Mouse (Mus musculus) midbrain, embryonic 15.5 days (tissue): Measurements from ENCODE around the gene Ociad1. TPM values are rescaled to one million over a fixed set of nuclear protein-coding genes. Genes with fewer than 3 reads are reported as not detected.

Experiments
- ATAC-seq: fragments of 200-750 bp; cut with Nextera tagmentation; replicated peaks from 2 replicates; pipeline ENCODE4 v1.8.0; 2017; ENCODE audit warnings: moderate TSS enrichment
- H3K27ac ChIP-seq: fragments of 300-500 bp; sonication (generic); 2 replicates; pipeline ENCODE4 v1.5.1; 2015; ENCODE audit warnings: mild to moderate bottlenecking, inconsistent platforms
- H3K27me3 ChIP-seq: fragments of 300-500 bp; sonication (generic); replicated peaks from 2 replicates; pipeline ENCODE4 v1.6.1; 2015; ENCODE audit warnings: inconsistent platforms
- H3K36me3 ChIP-seq: fragments of 300-500 bp; sonication (generic); replicated peaks from 2 replicates; pipeline ENCODE4 v1.6.1; 2015; ENCODE audit warnings: inconsistent platforms
- H3K4me1 ChIP-seq: fragments of 300-500 bp; sonication (generic); 2 replicates; pipeline ENCODE4 v1.6.1; 2015; ENCODE audit warnings: inconsistent platforms
- H3K4me2 ChIP-seq: fragments of 300-500 bp; sonication (generic); 2 replicates; pipeline ENCODE4 v1.6.1; 2015; ENCODE audit warnings: inconsistent platforms, mild to moderate bottlenecking, moderate library complexity
- H3K4me3 ChIP-seq: fragments of 300-500 bp; sonication (generic); 2 replicates; pipeline ENCODE4 v1.5.1; 2015; ENCODE audit warnings: mild to moderate bottlenecking, inconsistent platforms
- H3K9ac ChIP-seq: fragments of 300-500 bp; sonication (generic); 2 replicates; pipeline ENCODE4 v1.6.1; 2015; ENCODE audit warnings: mild to moderate bottlenecking, inconsistent platforms
- H3K9me3 ChIP-seq: fragments of 300-500 bp; sonication (generic); 2 replicates; pipeline ENCODE4 v1.6.1; 2016; ENCODE audit warnings: inconsistent platforms
- WGBS: fragments of 180-500 bp; shearing (Covaris S2); methylation state at CpG from one replicate; pipeline ENCODE4 v1.1.7; 2015; ENCODE audit warnings: mixed read lengths; 5-methylcytosine and 5-hydroxymethylcytosine counted together
- polyA plus RNA-seq: library from polyadenylated mRNA; unstranded; fragments of >200 nt; fragmentation: Nextera tagmentation; extraction: Ambion mirVana; gene quantifications from 2 replicates; pipeline ENCODE4 v1.2.1, GENCODE M21; 2015

Gene Ociad1
- polyA plus RNA-seq, 1 experiment from 2014 or later, result 320 TPM

GRCm38 (mm10) chr5:73345254-73345653 lies 52.7 kb downstream of the Ociad1 start:
- H3K4me1 ChIP-seq, result peaks cover 9% of the 10 kb centered on the region; the same call in 1 of the 2 replicates
- H3K27ac ChIP-seq, result no peak overlapping the region
- no peak overlapping the region for H3K4me3 ChIP-seq
- no peak overlapping the region for H3K9ac ChIP-seq
- WGBS, result 64% methylated on average over 4 of the region's 4 CpGs
- H3K36me3 ChIP-seq, result no peaks in the 10 kb centered on the region
- ATAC-seq, result no peak
- no peaks in the 10 kb centered on the region for H3K27me3 ChIP-seq
- no peaks in the 10 kb centered on the region for H3K9me3 ChIP-seq
- H3K4me2 ChIP-seq, result no peak overlapping the region

GRCm38 (mm10) chr5:73349514-73349913 lies 56.9 kb downstream of the Ociad1 start:
- no peak overlapping the region for H3K9ac ChIP-seq
- no peak overlapping the region for H3K4me3 ChIP-seq
- no peak overlapping the region for H3K4me2 ChIP-seq
- no peaks in the 10 kb centered on the region for H3K36me3 ChIP-seq
- H3K27me3 ChIP-seq, result no peaks in the 10 kb centered on the region
- WGBS, result 32% methylated on average over 5 of the region's 5 CpGs
- peaks cover 7% of the 10 kb centered on the region; the same call in 1 of the 2 replicates for H3K4me1 ChIP-seq
- no peaks in the 10 kb centered on the region for H3K9me3 ChIP-seq
- H3K27ac ChIP-seq, result no peak overlapping the region
- no peak for ATAC-seq

DNA sequence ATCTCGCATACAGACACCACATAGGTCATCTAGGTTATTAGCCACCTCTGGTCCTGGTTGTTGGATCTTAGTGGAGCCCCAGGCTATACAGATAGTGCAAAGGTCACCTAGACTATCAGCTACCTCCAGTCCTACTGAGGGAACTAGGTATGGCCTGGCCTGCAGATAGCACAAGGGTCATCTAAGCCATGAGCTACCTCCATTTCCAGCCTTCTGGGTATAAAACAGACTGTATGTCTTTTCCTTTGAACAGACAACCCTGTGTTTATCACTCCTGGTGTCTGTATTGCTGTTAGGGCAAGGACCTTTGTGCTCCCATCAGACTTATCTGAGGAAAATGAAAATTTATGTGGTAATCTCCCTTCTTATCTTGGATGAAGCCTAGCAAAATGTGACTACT lies 59.2 kb downstream of the Ociad1 start:
- no peak for ATAC-seq
- H3K27ac ChIP-seq, result no peak overlapping the region
- H3K9me3 ChIP-seq, result no peaks in the 10 kb centered on the region
- H3K36me3 ChIP-seq, result no peaks in the 10 kb centered on the region
- no peak overlapping the region for H3K4me2 ChIP-seq
- H3K9ac ChIP-seq, result no peak overlapping the region
- H3K27me3 ChIP-seq, result no peaks in the 10 kb centered on the region
- no peak overlapping the region for H3K4me3 ChIP-seq
- WGBS, result 97% methylated on average over 1 of the region's 1 CpGs
- peaks cover 10% of the 10 kb centered on the region; the same call in 1 of the 2 replicates for H3K4me1 ChIP-seq

DNA sequence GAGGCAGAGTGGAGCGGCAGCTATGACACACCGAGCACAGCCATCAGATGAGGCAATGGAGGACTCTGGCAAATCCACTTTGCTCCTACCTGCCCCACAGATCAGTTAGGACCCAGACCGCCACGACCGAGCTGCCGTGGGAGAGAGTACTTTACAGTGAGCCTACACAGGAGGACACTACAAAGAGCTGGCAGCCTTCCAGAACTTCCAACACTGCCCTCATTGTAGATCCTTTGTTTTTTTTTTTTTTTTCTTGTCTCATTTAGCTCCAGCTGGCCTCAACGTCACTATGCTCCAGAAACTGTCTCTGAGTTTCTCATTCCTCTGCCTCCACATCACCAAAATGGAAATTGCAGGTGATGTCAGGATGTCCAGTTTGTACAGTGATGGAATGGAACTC lies 60.9 kb downstream of the Ociad1 start:
- Histone ChIP-seq H3K9me3 (no peaks in the 10 kb centered on the region), H3K27me3 (no peaks in the 10 kb centered on the region), H3K36me3 (no peaks in the 10 kb centered on the region), H3K4me3 (no peak overlapping the region), H3K27ac (no peak overlapping the region; the same call in 1 of the 2 replicates), H3K4me1 (peaks cover 10% of the 10 kb centered on the region; the same call in 1 of the 2 replicates), H3K4me2 (no peak overlapping the region), H3K9ac (no peak overlapping the region)
- WGBS, result 49% methylated on average over 7 of the region's 7 CpGs
- no peak for ATAC-seq

DNA sequence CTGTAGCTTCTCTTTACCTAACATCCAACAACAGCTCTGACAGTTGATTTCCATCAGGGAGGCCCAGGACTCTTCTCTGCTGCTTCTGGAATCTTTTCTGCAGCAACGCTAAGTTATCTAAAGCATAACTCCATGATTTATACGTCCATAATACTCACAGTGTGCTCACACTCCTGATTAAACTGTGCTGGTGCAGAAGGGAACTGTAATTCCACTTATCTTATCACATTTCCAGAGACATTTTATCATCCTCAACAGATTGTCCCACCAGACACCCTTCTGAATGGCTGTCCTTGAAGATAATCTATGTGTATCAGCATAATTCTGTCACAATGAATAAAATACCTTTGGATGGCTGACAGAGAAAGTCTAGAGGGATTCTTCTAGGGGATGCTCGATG lies 61.4 kb downstream of the Ociad1 start:
- no peak for ATAC-seq
- no peak overlapping the region for H3K27ac ChIP-seq
- WGBS, result 53% methylated on average over 3 of the region's 3 CpGs

GRCm38 (mm10) chr5:73355393-73355792 lies 62.8 kb downstream of the Ociad1 start:
- H3K36me3 ChIP-seq, result no peaks in the 10 kb centered on the region
- H3K4me2 ChIP-seq, result no peak overlapping the region
- 72% methylated on average over 5 of the region's 5 CpGs for WGBS
- no peak for ATAC-seq
- no peaks in the 10 kb centered on the region for H3K9me3 ChIP-seq
- no peak overlapping the region for H3K27ac ChIP-seq
- H3K9ac ChIP-seq, result no peak overlapping the region
- H3K4me3 ChIP-seq, result no peak overlapping the region
- peaks cover 15% of the 10 kb centered on the region for H3K4me1 ChIP-seq
- no peaks in the 10 kb centered on the region for H3K27me3 ChIP-seq

More for the DNA sequence above, 61.4 kb downstream of the Ociad1 start:
- no peaks in the 10 kb centered on the region for H3K36me3 ChIP-seq
- H3K4me1 ChIP-seq, result peaks cover 10% of the 10 kb centered on the region; the same call in 1 of the 2 replicates
- H3K27me3 ChIP-seq, result no peaks in the 10 kb centered on the region
- H3K9ac ChIP-seq, result no peak overlapping the region
- H3K4me3 ChIP-seq, result no peak overlapping the region
- H3K4me2 ChIP-seq, result no peak overlapping the region
- no peaks in the 10 kb centered on the region for H3K9me3 ChIP-seq

DNA sequence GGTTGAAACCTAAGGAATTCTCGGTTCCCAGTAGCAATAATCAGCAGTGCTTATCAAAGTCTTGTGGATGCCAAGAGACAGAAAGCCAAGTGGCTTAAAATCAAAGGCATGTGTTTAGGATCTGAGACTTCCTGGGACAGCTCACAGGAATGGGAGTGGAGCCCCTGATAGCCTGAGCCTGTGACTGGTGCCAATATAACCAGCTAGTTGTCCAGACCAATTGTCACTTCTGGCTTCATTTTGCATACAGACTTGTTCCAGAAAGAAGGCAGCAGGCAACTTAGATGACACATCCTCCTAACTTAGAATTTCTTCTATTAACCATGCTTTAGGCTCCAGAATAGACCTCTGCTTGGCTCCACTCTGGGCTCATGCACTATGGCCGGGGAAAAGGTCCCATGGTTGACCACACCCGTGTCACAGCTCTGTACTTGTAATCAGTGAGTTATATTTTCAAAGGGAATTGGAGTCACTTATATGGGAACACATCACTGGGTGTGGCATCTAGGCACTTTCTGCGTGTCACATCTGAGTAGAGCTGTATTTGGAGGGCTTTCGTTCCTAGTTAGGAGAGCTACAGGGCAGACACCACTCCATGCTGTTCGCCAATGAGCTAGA lies 66.7 kb downstream of the Ociad1 start:
- H3K27me3 ChIP-seq, result no peaks in the 10 kb centered on the region
- no peak overlapping the region for H3K9ac ChIP-seq
- no peak for ATAC-seq
- H3K36me3 ChIP-seq, result no peaks in the 10 kb centered on the region
- peak overlapping the region; percentile 41 for H3K4me2 ChIP-seq
- H3K9me3 ChIP-seq, result no peaks in the 10 kb centered on the region
- H3K4me1 ChIP-seq, result peaks cover 10% of the 10 kb centered on the region
- 87% methylated on average over 6 of the region's 6 CpGs for WGBS
- no peak overlapping the region for H3K4me3 ChIP-seq
- no peak overlapping the region for H3K27ac ChIP-seq

DNA sequence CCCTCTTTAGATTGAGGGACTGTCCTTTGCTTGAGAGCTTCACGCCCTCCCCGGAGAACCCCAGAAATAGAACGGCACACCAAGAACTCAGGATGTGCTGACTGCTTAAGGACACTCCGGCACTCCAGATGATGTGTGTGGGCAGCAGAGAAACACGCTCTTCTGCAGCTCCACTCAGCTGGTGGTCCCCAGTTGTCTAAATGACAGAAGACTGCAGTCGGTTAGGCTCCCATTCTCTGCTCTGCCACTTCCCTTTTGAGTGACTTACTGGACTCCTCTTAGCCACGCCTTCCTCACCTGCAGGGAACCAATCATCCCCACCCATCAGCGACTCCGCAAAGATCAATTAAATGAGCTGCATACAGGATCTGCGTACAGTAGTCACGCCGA lies 67.2 kb downstream of the Ociad1 start:
- no peaks in the 10 kb centered on the region for H3K9me3 ChIP-seq
- no peak overlapping the region for H3K4me3 ChIP-seq
- peaks cover 5% of the 10 kb centered on the region for H3K4me1 ChIP-seq
- H3K36me3 ChIP-seq, result no peaks in the 10 kb centered on the region
- H3K4me2 ChIP-seq, result peak overlapping the region; percentile 41
- no peak overlapping the region for H3K27ac ChIP-seq
- no peak overlapping the region for H3K9ac ChIP-seq
- H3K27me3 ChIP-seq, result no peaks in the 10 kb centered on the region
- WGBS, result 40% methylated on average over 12 of the region's 12 CpGs
- ATAC-seq, result no peak; the same call in 1 of the 2 replicates

- Histone ChIP-seq H3K36me3 (no peaks in the 10 kb centered on the region), H3K9me3 (no peaks in the 10 kb centered on the region), H3K4me1 (peaks cover 5% of the 10 kb centered on the region), H3K9ac (no peak overlapping the region), H3K27ac (no peak overlapping the region), H3K4me3 (no peak overlapping the region), H3K27me3 (no peaks in the 10 kb centered on the region), H3K4me2 (peak overlapping the region; percentile 41)
- 31% methylated on average over 12 of the region's 12 CpGs for WGBS
- ATAC-seq, result no peak
Observed at GRCm38 (mm10) chr5:73360240-73360639, 67.7 kb downstream of the Ociad1 start.

DNA sequence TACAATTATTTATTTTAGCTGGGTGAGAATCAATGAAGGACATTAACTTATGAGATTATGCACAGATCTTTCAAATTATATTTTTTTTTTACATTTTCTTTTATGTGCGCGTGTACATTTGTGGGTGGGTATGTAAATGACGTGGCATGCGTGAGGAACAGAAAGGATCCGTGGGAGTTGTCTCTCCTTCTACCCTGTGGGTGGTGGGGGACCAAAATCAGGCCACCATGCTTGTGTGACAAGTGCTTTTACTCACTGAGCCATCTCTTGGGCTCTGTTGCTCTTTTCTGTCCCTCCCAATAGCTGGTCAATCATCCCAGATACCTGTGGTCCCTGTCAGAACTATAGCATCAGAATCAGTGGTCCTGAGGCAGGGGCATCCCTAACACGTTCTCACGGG lies 69.8 kb downstream of the Ociad1 start:
- Histone ChIP-seq H3K27ac (no peak overlapping the region), H3K27me3 (no peaks in the 10 kb centered on the region), H3K4me3 (no peak overlapping the region), H3K9me3 (no peaks in the 10 kb centered on the region), H3K4me1 (peaks cover 5% of the 10 kb centered on the region), H3K9ac (no peak overlapping the region), H3K4me2 (no peak overlapping the region), H3K36me3 (no peaks in the 10 kb centered on the region)
- WGBS, result 84% methylated on average over 7 of the region's 7 CpGs
- ATAC-seq, result no peak

DNA sequence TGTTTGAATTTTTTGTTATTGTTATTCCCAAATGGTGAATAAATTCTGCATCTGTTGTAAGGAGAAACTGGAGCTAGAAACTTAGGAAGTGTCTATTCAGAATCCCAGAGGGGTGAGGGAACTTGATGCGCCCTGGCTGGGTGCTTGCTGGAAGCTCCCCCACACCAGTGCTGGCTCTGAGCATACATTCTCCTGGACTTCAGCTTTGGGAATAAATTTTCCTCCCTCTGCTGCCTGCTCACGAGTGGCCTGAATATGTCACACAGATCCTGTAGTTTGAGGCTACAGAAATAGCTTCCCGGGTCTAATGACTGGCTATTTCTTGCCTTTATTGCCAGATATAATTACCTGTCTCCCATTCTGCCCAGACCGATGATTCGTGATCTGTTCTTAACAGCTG lies 70.2 kb downstream of the Ociad1 start:
- 83% methylated on average over 5 of the region's 5 CpGs for WGBS
- Histone ChIP-seq H3K4me2 (no peak overlapping the region), H3K9me3 (no peaks in the 10 kb centered on the region), H3K4me3 (no peak overlapping the region), H3K9ac (no peak overlapping the region), H3K27ac (no peak overlapping the region), H3K36me3 (no peaks in the 10 kb centered on the region), H3K27me3 (no peaks in the 10 kb centered on the region), H3K4me1 (peaks cover 5% of the 10 kb centered on the region)
- ATAC-seq, result no peak
